Mouse (Mus musculus) frontal cortex, postnatal 14 days (tissue): ENCODE measurements around the gene Ube2m.
A peak's percentile ranks its signal among the peaks of the same experiment; 100 is the strongest.

Source experiments
- DNase-seq, 2 experiments: peaks; one replicate each; pipeline ENCODE4 v3.0.0; 2022; ENCODE audit warnings: low spot score in 2 of 2

The Ube2m gene

DNA sequence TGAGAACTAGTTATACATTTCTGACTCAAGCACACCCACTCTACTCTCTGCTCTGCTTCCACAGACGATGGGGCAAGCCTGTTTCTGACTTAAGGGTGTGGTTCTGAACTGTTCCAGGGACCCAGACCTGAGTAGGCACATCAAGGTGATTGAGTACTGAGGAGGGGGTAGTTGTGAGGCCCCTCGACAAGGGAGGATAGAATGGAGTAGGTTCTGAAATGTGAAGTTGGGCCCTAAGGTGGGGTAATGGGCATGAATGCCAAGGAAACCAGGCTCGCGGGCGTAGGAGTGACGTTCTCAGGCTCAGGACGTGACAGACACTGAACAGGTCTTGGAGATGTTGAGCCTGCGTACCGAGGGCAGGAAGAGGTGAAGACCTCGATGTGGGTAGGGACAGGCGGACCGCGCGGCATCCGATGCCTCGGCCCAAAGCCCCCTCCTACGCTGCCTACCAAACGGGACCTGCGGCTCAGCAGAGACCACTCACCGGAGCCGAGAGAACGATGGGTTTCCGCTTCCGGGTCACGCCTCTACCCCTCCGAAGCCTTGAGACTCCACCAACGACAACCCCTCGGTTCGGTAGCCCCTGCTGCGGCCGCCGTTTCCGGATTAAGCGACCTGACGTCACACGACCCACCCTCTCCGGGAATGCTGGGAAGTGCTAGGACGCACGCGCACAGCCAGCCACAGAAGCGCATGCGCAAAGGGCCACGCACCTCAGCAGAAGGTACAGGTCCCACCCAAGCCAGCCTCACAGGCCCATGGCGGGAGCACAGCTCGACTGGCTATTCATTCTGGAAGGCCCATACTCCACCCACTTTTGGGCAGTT, 3.7 kb downstream of the Ube2m start, which contains the start of gene Chmp2a:
Gene Chmp2a, minus strand, starts transcription at position 660 of the 830 bp plus-strand sequence.
- DNase-seq, result peak; percentile 97 to 98

DNA sequence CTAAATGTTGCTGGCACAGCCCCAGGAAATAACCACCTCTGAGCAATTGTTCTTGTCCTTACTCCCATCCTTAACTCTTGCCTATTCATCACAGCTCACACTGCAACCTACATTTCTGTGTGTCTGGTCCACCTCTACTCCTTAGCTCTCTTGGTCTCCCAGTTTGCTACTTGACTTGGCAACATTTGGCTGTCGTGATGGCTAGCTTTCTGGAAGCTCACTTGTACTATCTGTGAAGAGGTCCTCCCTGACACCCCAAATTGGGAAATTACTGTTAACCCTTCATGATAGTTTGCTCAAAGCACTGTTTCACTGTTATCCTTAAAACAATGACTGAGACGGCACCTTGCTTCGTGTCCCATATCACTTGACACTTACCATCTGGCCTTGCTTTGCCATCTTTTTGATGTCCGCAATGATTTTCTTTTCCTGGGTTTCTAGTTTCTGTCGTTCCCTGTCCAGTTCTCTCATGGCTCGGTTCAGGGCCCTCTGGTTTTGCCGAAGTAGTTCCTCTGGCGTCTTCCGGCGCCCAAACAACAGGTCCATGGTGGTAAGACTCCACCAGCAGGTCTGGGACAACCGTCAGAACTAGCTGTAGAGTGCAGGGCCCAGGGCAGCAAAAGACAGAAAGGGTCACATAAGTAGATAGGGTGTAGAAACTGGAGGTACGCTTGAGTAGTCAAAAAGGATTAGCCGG, 4.5 kb downstream of the Ube2m start:
- DNase-seq, result no peak

- DNase-seq, result no peak
These were observed 5.5 kb downstream of the Ube2m start for GRCm38 (mm10) chr7:13032541-13032940.

- DNase-seq, result no peak
These were observed 6.1 kb downstream of the Ube2m start for GRCm38 (mm10) chr7:13031983-13032382.

DNA sequence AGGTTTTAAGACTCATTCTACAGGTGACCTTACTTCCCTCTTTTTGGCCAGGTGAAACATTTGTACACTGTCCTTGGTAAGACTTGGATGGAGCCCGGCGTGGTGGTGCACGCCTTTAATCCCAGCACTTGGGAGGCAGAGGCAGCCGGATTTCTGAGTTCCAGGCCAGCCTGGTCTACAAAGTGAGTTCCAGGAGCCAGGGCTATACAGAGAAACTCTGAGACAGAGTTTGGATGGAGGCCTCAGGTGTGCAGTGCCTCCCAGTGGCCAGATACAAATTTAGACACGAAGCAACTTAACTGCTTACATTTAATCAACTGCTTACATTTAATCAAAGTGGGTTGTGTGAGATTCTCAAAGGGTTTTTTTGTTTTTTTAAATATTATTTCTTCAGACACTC, 7.0 kb downstream of the Ube2m start:
- DNase-seq, result no peak

- DNase-seq, result no peak
These were observed 9.1 kb downstream of the Ube2m start for GRCm38 (mm10) chr7:13028986-13029385.

GRCm38 (mm10) chr7:13025511-13026112, 12.5 kb downstream of the Ube2m start:
- DNase-seq, result no peak

DNA sequence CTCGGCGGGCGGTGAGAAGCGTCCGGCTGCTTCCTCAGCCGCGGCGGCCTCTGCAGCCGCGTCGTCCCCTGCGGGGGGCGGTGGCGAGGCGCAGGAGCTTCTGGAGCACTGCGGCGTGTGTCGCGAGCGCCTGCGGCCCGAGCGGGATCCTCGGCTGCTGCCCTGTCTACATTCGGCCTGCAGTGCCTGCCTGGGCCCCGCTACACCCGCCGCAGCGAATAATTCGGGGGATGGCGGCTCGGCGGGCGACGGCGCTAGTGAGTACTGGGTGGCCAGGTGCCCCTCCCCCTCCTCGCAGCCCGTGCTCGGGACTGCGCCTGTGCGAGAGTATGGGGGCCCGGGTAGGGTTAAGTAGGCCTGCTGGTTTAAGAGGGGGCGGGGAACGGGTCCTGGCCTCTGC, 13.3 kb downstream of the Ube2m start:
- DNase-seq, result peak; percentile 80

GRCm38 (mm10) chr7:13023928-13024731, 13.9 kb downstream of the Ube2m start:
- peak; percentile 92 to 95 for DNase-seq

- no peak for DNase-seq
These were observed 15.1 kb downstream of the Ube2m start for GRCm38 (mm10) chr7:13022773-13023535.

DNA sequence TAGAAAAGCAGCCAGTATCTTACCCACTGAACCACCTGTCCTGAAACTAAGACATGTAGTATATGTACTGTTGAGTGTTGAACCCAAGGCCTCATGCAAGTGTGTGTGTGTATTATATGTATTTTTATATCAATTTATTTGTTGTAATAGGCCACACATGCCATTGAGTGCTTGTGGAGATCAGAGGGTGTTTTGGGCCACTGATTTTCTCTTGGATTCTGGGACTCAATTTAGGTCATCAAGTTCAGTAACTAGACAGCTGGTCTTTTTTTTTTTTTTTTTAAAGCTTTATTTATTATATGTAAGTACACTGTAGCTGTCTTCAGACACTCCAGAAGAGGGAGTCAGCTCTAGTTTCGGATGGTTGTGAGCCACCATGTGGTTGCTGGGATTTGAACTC, 22.9 kb downstream of the Ube2m start:
- DNase-seq, result no peak

- no peak for DNase-seq
These were observed 23.7 kb downstream of the Ube2m start for GRCm38 (mm10) chr7:13014275-13014839.

DNA sequence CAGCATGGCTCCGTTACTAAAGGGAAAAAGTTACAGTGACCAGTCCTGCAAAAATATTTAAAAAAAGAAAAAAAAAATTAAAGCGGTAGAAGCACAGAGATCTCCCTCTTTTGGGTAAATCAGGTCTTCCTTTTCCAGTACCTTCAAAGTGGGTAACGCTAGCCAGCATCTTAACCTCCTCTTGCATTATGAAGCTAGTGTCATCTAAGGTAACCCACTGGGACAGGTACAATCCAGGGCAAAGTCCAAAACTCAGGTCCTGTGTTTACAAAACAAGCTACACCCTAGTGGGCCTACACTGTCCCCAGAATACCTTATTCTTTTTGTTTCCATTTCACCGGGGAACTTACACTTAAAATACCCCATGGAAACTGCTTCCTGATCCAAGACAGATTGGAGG, 24.4 kb downstream of the Ube2m start:
- DNase-seq, result no peak

DNA sequence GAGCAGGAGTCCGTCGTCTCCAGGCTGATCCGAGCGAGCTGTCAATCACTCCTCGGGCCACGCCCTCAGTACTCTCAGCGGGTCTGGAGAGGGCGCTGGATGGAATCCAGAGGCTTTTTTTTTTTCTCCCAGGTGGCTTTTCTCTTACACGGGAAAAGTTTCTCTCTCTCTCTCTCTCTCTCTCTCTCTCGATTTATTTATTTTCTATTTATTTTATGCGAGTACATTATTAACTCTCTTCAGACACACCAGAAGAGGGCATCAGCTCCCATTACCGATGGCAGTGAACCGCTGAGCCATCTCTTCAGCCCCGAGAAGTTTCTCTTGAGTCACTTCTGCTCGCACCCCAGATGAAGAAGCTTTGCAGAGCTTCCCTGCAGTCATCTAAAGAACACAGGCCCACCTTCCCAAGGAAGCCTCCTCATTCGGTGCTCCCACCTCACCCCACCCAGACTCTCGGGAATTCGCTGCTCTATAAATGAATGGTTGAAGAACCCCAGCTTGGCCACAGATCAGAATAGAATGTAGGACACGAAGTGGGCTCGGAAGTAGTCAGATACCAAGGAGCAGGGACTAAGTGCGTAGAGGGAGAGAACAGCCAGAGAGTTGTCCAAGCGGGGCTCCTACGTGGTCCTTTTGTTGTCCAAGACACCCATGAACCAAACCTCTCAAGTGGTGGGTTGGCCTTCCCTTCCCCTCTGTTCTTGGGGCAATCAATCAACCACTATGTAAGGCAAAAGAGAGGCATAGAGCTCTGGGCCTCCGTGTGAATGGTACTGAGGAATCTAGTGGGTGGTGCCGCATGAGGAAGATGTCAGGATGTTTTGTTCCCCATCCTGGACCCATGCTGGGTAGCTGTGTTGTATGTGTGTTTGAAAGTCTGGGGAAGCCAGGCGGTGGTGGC, 27.8 kb downstream of the Ube2m start, which contains the start of gene Zbtb45:
Gene Zbtb45, minus strand, starts transcription at position 30 of the 904 bp plus-strand sequence.
- no peak for DNase-seq

GRCm38 (mm10) chr7:13009143-13010004, 28.7 kb downstream of the Ube2m start:
- DNase-seq, result peak; percentile 87 to 94

GRCm38 (mm10) chr7:13007341-13008092, 30.6 kb downstream of the Ube2m start:
- DNase-seq, result no peak

DNA sequence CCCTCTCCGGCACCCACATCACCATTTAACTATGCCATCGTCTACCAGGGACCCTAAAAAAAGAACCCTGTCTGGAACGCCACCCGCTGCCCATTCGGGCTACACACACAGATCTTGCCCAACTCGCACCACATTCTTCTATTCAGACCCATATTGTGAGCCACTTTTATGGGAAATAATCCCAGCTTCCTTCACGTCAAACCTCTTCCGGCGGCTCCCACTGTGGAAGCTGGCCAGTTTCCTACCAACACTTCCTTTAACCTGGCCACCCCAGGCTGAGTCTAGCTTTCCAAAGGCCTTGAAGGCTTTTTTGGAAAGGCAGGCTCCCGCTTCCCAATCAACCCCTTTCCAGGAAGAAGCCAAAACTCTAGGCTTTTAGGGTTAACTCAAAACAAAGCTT, 31.5 kb downstream of the Ube2m start:
- DNase-seq, result no peak

DNA sequence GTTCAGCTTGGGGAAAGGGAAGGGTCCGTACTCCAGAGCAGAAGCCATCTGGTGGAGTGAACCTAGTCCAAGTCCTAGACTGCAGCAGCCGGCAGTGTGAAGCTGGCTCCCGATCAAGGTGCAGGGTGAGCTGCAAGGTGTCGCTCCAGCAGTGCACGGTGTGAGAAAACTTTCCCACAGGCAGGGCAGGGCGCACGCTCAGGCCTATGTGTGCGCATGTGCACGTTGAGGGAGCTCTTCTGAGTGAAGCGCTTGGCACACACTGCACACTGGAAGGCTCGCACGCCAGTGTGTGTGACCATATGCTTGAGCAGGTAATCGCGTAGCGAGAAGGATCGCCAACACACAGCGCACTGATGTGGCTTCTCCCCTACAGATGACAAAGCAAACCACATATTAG, 32.1 kb downstream of the Ube2m start:
- DNase-seq, result no peak
